Mouse (Mus musculus) forebrain, embryonic 16.5 days (tissue): ENCODE data around the gene Med24. TPM values are rescaled to one million over a fixed set of nuclear protein-coding genes. Genes with fewer than 3 reads are reported as not detected.
A peak's percentile ranks its signal among the peaks of the same experiment; 100 is the strongest.
"Not testable (repeated sequence)": the region's sequence is repeated elsewhere in the genome, so short reads cannot be mapped to it uniquely, and the experiment has no call there.

Experiments
- ATAC-seq: fragments of 200-750 bp; cut with Nextera tagmentation; 2 replicates; pipeline ENCODE4 v1.8.0; 2017; ENCODE audit warnings: mild to moderate bottlenecking, moderate library complexity
- H3K27ac ChIP-seq: fragments of 300-500 bp; sonication (generic); 2 replicates; pipeline ENCODE4 v1.5.1; 2014; ENCODE audit warnings: low read length, control low read depth
- H3K27me3 ChIP-seq: fragments of 300-500 bp; sonication (generic); replicated peaks from 2 replicates; pipeline ENCODE4 v1.6.1; 2014; ENCODE audit warnings: low read length; ENCODE audit not compliant: control insufficient read depth, insufficient read depth
- H3K36me3 ChIP-seq: fragments of 300-500 bp; sonication (generic); 2 replicates; pipeline ENCODE4 v1.6.1; 2014; ENCODE audit not compliant: control insufficient read depth, insufficient read depth
- H3K4me1 ChIP-seq: fragments of 300-500 bp; sonication (generic); replicated peaks from 2 replicates; pipeline ENCODE4 v1.6.1; 2014; ENCODE audit warnings: low read length; ENCODE audit not compliant: control insufficient read depth, insufficient read depth
- H3K4me2 ChIP-seq: fragments of 300-500 bp; sonication (generic); 2 replicates; pipeline ENCODE4 v1.6.1; 2014; ENCODE audit warnings: mild to moderate bottlenecking, low read length, control low read depth
- H3K4me3 ChIP-seq: fragments of 300-500 bp; sonication (generic); replicated peaks from 2 replicates; pipeline ENCODE4 v1.5.1; 2014; ENCODE audit warnings: mild to moderate bottlenecking, low read length, control low read depth
- H3K9ac ChIP-seq: fragments of 300-500 bp; sonication (generic); replicated peaks from 2 replicates; pipeline ENCODE4 v1.6.1; 2014; ENCODE audit warnings: low read depth, low read length, control low read depth
- H3K9me3 ChIP-seq: fragments of 300-500 bp; sonication (generic); 2 replicates; pipeline ENCODE4 v1.6.1; 2016; ENCODE audit warnings: low read length; ENCODE audit not compliant: control insufficient read depth
- WGBS: fragments of 180-500 bp; shearing (Covaris S2); extraction: QIAGEN DNeasy Blood & Tissue Kit; methylation state at CpG from one replicate; pipeline ENCODE4 v1.1.7; 2014; 5-methylcytosine and 5-hydroxymethylcytosine counted together
- polyA plus RNA-seq: library from polyadenylated mRNA; unstranded; fragments of >200 nt; fragmentation: Nextera tagmentation; extraction: Ambion mirVana; gene quantifications from 2 replicates; pipeline ENCODE4 v1.2.1, GENCODE M21; 2015

Gene Med24
- polyA plus RNA-seq, 1 experiment from 2014 or later, result 93.7 TPM

- WGBS, result under 1% methylated on average over 17 of the region's 17 CpGs
- Histone ChIP-seq H3K4me1 (peaks cover 64% of the 10 kb centered on the region), H3K27me3 (no peaks in the 10 kb centered on the region), H3K27ac (peak overlapping the region; percentile 99), H3K9me3 (no peaks in the 10 kb centered on the region), H3K36me3 (no peaks in the 10 kb centered on the region), H3K9ac (peak overlapping the region; percentile 98), H3K4me2 (peak overlapping the region; percentile 74), H3K4me3 (peak overlapping the region; percentile 93)
- no peak for ATAC-seq
These were observed 11.9 kb upstream of the Med24 start for GRCm38 (mm10) chr11:98741051-98741620.

GRCm38 (mm10) chr11:98740393-98741050 lies 11.3 kb upstream of the Med24 start, which contains the start of gene Thra:
Thra (plus strand) TSS chr11:98740638.
- H3K4me1 ChIP-seq, result peaks cover 58% of the 10 kb centered on the region
- 0% methylated on average over 22 of the region's 22 CpGs for WGBS
- H3K27me3 ChIP-seq, result no peaks in the 10 kb centered on the region

GRCm38 (mm10) chr11:98740026-98740392 lies 10.8 kb upstream of the Med24 start:
- H3K9ac ChIP-seq, result peak overlapping the region; percentile 98
- H3K4me1 ChIP-seq, result peaks cover 53% of the 10 kb centered on the region
- no peaks in the 10 kb centered on the region for H3K36me3 ChIP-seq
- H3K27me3 ChIP-seq, result no peaks in the 10 kb centered on the region
- peak overlapping the region; percentile 74 for H3K4me2 ChIP-seq
- WGBS, result 3% methylated on average over 8 of the region's 8 CpGs
- peak overlapping the region; percentile 99 for H3K27ac ChIP-seq
- peak; percentile 13; the same call in 1 of the 2 replicates for ATAC-seq
- no peaks in the 10 kb centered on the region for H3K9me3 ChIP-seq
- H3K4me3 ChIP-seq, result peak overlapping the region; percentile 93

More at GRCm38 (mm10) chr11:98740393-98741050, 11.3 kb upstream of the Med24 start, which contains the start of gene Thra:
- Histone ChIP-seq H3K27ac (peak within 1 kb of the TSS; percentile 99), H3K36me3 (no peaks in the 10 kb centered on the region), H3K4me2 (peak within 1 kb of the TSS; percentile 74), H3K9me3 (no peaks in the 10 kb centered on the region), H3K9ac (peak within 1 kb of the TSS; percentile 98), H3K4me3 (peak within 1 kb of the TSS; percentile 93)
- ATAC-seq, result peak; percentile 34; the same call in 1 of the 2 replicates

- Histone ChIP-seq H3K9ac (peak overlapping the region; percentile 26; the same call in 1 of the 2 replicates), H3K4me3 (no peak overlapping the region), H3K27me3 (no peaks in the 10 kb centered on the region), H3K27ac (peak overlapping the region; percentile 93), H3K36me3 (no peaks in the 10 kb centered on the region), H3K9me3 (0 out of 2 replicates have a peak, but pooled peaks cover 2% of the 10 kb centered on the region), H3K4me1 (peaks cover 42% of the 10 kb centered on the region), H3K4me2 (peak overlapping the region; percentile 29)
- no peak for ATAC-seq
- WGBS, result 67% methylated on average over 8 of the region's 9 CpGs
These were observed 9.7 kb upstream of the Med24 start for GRCm38 (mm10) chr11:98738925-98739324.

- Histone ChIP-seq H3K36me3 (no peaks in the 10 kb centered on the region), H3K27me3 (no peaks in the 10 kb centered on the region), H3K9me3 (0 out of 2 replicates have a peak, but pooled peaks cover 2% of the 10 kb centered on the region), H3K27ac (peak overlapping the region; percentile 93), H3K4me1 (peaks cover 38% of the 10 kb centered on the region), H3K4me3 (no peak overlapping the region), H3K9ac (peak overlapping the region; percentile 26; the same call in 1 of the 2 replicates), H3K4me2 (peak overlapping the region; percentile 29)
- 17% methylated on average over 4 of the region's 4 CpGs for WGBS
- ATAC-seq, result peak; percentile 61
These were observed 9.2 kb upstream of the Med24 start for GRCm38 (mm10) chr11:98738428-98738911.

GRCm38 (mm10) chr11:98737220-98737619 lies 8.0 kb upstream of the Med24 start:
- H3K9ac ChIP-seq, H3K4me3 ChIP-seq, H3K27me3 ChIP-seq, H3K9me3 ChIP-seq, H3K36me3 ChIP-seq, ATAC-seq, H3K27ac ChIP-seq, H3K4me2 ChIP-seq: not testable (repeated sequence)
- H3K4me1 ChIP-seq, result peaks cover 31% of the 10 kb centered on the region
- WGBS, result 93% methylated on average over 2 of the region's 2 CpGs

GRCm38 (mm10) chr11:98736176-98736575 lies 6.9 kb upstream of the Med24 start:
- no peak overlapping the region for H3K9ac ChIP-seq
- H3K27me3 ChIP-seq, result no peaks in the 10 kb centered on the region
- no peak overlapping the region; the same call in 1 of the 2 replicates for H3K27ac ChIP-seq
- H3K4me1 ChIP-seq, result peaks cover 35% of the 10 kb centered on the region
- 83% methylated on average over 1 of the region's 1 CpGs for WGBS
- no peaks in the 10 kb centered on the region for H3K36me3 ChIP-seq
- H3K4me3 ChIP-seq, result no peak overlapping the region
- 0 out of 2 replicates have a peak, but pooled peaks cover 2% of the 10 kb centered on the region for H3K9me3 ChIP-seq
- no peak for ATAC-seq
- H3K4me2 ChIP-seq, result no peak overlapping the region

- 63% methylated on average over 4 of the region's 4 CpGs for WGBS
- ATAC-seq, result no peak
These were observed 5.9 kb upstream of the Med24 start for GRCm38 (mm10) chr11:98735111-98735510.

GRCm38 (mm10) chr11:98734020-98734419 lies 4.8 kb upstream of the Med24 start:
- Histone ChIP-seq H3K27me3 (no peaks in the 10 kb centered on the region), H3K4me2 (no peak overlapping the region), H3K9me3 (0 out of 2 replicates have a peak, but pooled peaks cover 2% of the 10 kb centered on the region), H3K9ac (no peak overlapping the region), H3K4me1 (peaks cover 32% of the 10 kb centered on the region), H3K4me3 (no peak overlapping the region), H3K27ac (no peak overlapping the region), H3K36me3 (no peaks in the 10 kb centered on the region)
- 71% methylated on average over 3 of the region's 3 CpGs for WGBS
- ATAC-seq, result no peak

More at GRCm38 (mm10) chr11:98735111-98735510, 5.9 kb upstream of the Med24 start:
- no peak overlapping the region for H3K4me3 ChIP-seq
- no peak overlapping the region for H3K9ac ChIP-seq
- H3K4me1 ChIP-seq, result peaks cover 33% of the 10 kb centered on the region
- no peaks in the 10 kb centered on the region for H3K27me3 ChIP-seq
- no peaks in the 10 kb centered on the region for H3K36me3 ChIP-seq
- H3K27ac ChIP-seq, result peak overlapping the region; percentile 91
- 0 out of 2 replicates have a peak, but pooled peaks cover 2% of the 10 kb centered on the region for H3K9me3 ChIP-seq
- no peak overlapping the region for H3K4me2 ChIP-seq
